In the genomic region with DNA sequence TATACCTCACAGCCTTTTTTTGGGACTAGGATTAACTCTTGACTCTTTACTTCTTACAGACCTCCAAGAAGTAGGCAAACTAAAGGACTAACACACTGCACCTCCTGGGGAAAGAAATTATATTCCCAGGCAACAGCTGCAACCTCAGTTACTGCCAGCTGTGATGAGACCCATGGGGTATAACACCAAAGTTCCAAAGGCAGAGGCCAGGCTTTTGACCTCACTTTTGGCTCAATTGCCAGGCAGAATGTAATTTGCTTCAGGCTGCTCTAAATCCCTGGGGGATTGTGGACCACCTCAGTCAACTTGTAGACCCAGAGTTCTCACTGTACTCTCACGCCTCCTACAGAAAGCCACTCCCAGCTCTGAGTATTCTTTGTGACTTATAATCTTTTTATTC, we compare ENCODE assay signal across 31 mouse cellular contexts. TPM values are rescaled to one million over a fixed set of nuclear protein-coding genes. Genes with fewer than 3 reads are reported as not detected.
DNase-seq lines count a peak whose midpoint lies in the region; ATAC-seq and TF ChIP-seq lines count a peak whose summit lies in the region.
"Had no signal": no experiment of that assay in that cellular context is flagged by ENCODE, and none has a peak within 500 bp of the region (broad histone marks: within the 10 kb centered on the region; RNA-seq: fewer than 3 reads in every experiment).

No protein-coding gene starts in this region.

- H3ac ChIP-seq in C2C12 (ENCODE audit: control insufficient read depth, insufficient read length, low read depth), result no peak overlapping the region

- no peaks in the 10 kb centered on the region for H3K79me2 ChIP-seq in C2C12 (ENCODE audit: control insufficient read depth, insufficient read depth)

- no peak for TF ChIP-seq CTCF in C2C12 (IDR thresholded peaks at IDR 0.05; ENCODE audit: control insufficient read depth, insufficient read depth, insufficient read length)

- no peak overlapping the region for H3K27ac ChIP-seq in heart, embryonic 11.5 days (ENCODE audit: low read depth, low read length)
- H3K27ac ChIP-seq in limb, embryonic 14.5 days (replicated peaks; ENCODE audit: low read depth, low read length), result no peak overlapping the region
- H3K27ac ChIP-seq: embryonic facial prominence, embryonic 12.5 days; forebrain, embryonic 12.5 days; forebrain, embryonic 15.5 days; heart, embryonic 15.5 days; hindbrain, embryonic 10.5 days; hindbrain, embryonic 13.5 days; intestine, embryonic 15.5 days had no signal

- H3K9me3 ChIP-seq in heart, embryonic 11.5 days (replicated peaks; ENCODE audit: control insufficient read depth, low read length), result no peaks in the 10 kb centered on the region
- no peaks in the 10 kb centered on the region for H3K9me3 ChIP-seq in limb, embryonic 14.5 days (ENCODE audit: control insufficient read depth, low read length)
- H3K9me3 ChIP-seq: embryonic facial prominence, embryonic 12.5 days; forebrain, embryonic 12.5 days; forebrain, embryonic 15.5 days; heart, embryonic 12.5 days; heart, embryonic 15.5 days; hindbrain, embryonic 10.5 days; hindbrain, embryonic 13.5 days; intestine, embryonic 15.5 days had no signal

- H3K79me3 ChIP-seq in C2C12 (ENCODE audit: low read depth), result no peaks in the 10 kb centered on the region

- DNase-seq in gastrocnemius, postnatal 10 days, result peak; percentile 4
- DNase-seq in gastrocnemius, adult 18-20 months (ENCODE audit: low spot score), result no peak
- peak; percentile 86 for DNase-seq in heart, adult 11 months
- DNase-seq in limb, embryonic 14.5 days (ENCODE audit: low spot score), result no peak
- DNase-seq in embryo, embryonic 11 days, result no peak
- DNase-seq in testis, postnatal 10 days (ENCODE audit: low spot score), result no peak
- DNase-seq: adrenal gland, adult 2 months; adrenal gland, postnatal 14 days; B cell, adult 2 months; cerebellum, adult 11-12 months; cerebellum, adult 8-10 months; cerebellum, postnatal 10 days; cerebellum, postnatal 36 days; heart, postnatal 36 days; kidney, adult 11 months had no signal

- H3K4me1 ChIP-seq in heart, embryonic 11.5 days (ENCODE audit: control insufficient read depth, insufficient read depth, low read length), result no peaks in the 10 kb centered on the region
- H3K4me1 ChIP-seq in limb, embryonic 14.5 days (ENCODE audit: control insufficient read depth, insufficient read depth, low read length), result no peaks in the 10 kb centered on the region
- H3K4me1 ChIP-seq: embryonic facial prominence, embryonic 12.5 days; forebrain, embryonic 12.5 days; forebrain, embryonic 15.5 days; heart, embryonic 12.5 days; heart, embryonic 15.5 days; hindbrain, embryonic 10.5 days; hindbrain, embryonic 13.5 days; intestine, embryonic 15.5 days had no signal

- H3K4me2 ChIP-seq in heart, embryonic 11.5 days, result no peak overlapping the region
- no peak overlapping the region for H3K4me2 ChIP-seq in limb, embryonic 14.5 days (replicated peaks; ENCODE audit: low read depth, low read length, severe bottlenecking)
- H3K4me2 ChIP-seq: embryonic facial prominence, embryonic 12.5 days; forebrain, embryonic 12.5 days; forebrain, embryonic 15.5 days; heart, embryonic 12.5 days; heart, embryonic 15.5 days; hindbrain, embryonic 13.5 days; intestine, embryonic 15.5 days had no signal

- ATAC-seq in heart, embryonic 11.5 days (replicated peaks; ENCODE audit: insufficient number of reproducible peaks, low FRiP score, low TSS enrichment), result no peak
- ATAC-seq in limb, embryonic 14.5 days (ENCODE audit: low FRiP score, low read depth), result peak; percentile 47; the same call in 1 of the 2 replicates
- ATAC-seq: CD4-positive, CD25-positive, alpha-beta regulatory T cell, adult 4 months; forebrain, embryonic 15.5 days; hindbrain, embryonic 16.5 days; intestine, embryonic 15.5 days had no signal

- H3K27me3 ChIP-seq in heart, embryonic 11.5 days (ENCODE audit: control insufficient read depth, insufficient read depth, low read length), result no peaks in the 10 kb centered on the region
- no peaks in the 10 kb centered on the region for H3K27me3 ChIP-seq in C2C12 (ENCODE audit: control insufficient read depth, insufficient read depth, insufficient read length)
- H3K27me3 ChIP-seq in limb, embryonic 14.5 days (ENCODE audit: control insufficient read depth, insufficient read depth, low read length), result no peaks in the 10 kb centered on the region
- H3K27me3 ChIP-seq: embryonic facial prominence, embryonic 12.5 days; forebrain, embryonic 12.5 days; forebrain, embryonic 15.5 days; heart, embryonic 12.5 days; heart, embryonic 15.5 days; hindbrain, embryonic 13.5 days; intestine, embryonic 15.5 days had no signal

- TF ChIP-seq POLR2A in limb, embryonic 14.5 days (IDR thresholded peaks at IDR 0.05; ENCODE audit: borderline replicate concordance, extremely low read depth, insufficient read depth, insufficient read length), result no peak

- H3K9ac ChIP-seq in heart, embryonic 11.5 days (ENCODE audit: low read depth, low read length), result no peak overlapping the region
- no peak overlapping the region for H3K9ac ChIP-seq in limb, embryonic 14.5 days (ENCODE audit: low read depth, low read length, severe bottlenecking)
- H3K9ac ChIP-seq: embryonic facial prominence, embryonic 12.5 days; forebrain, embryonic 12.5 days; forebrain, embryonic 15.5 days; heart, embryonic 12.5 days; heart, embryonic 15.5 days; hindbrain, embryonic 13.5 days; intestine, embryonic 15.5 days had no signal

- H3K36me3 ChIP-seq in heart, embryonic 11.5 days (ENCODE audit: control insufficient read depth, insufficient read depth, low read length), result no peaks in the 10 kb centered on the region
- no peaks in the 10 kb centered on the region for H3K36me3 ChIP-seq in C2C12 (ENCODE audit: control insufficient read depth, insufficient read depth)
- no peaks in the 10 kb centered on the region for H3K36me3 ChIP-seq in limb, embryonic 14.5 days (ENCODE audit: control insufficient read depth, insufficient read depth, low read length)
- H3K36me3 ChIP-seq: embryonic facial prominence, embryonic 12.5 days; forebrain, embryonic 12.5 days; forebrain, embryonic 15.5 days; heart, embryonic 12.5 days; heart, embryonic 15.5 days; hindbrain, embryonic 10.5 days; hindbrain, embryonic 13.5 days; intestine, embryonic 15.5 days had no signal

- no peak overlapping the region for H3K4me3 ChIP-seq in heart, embryonic 11.5 days (ENCODE audit: low read depth, low read length)
- H3K4me3 ChIP-seq in C2C12 (ENCODE audit: insufficient read depth, poor library complexity, severe bottlenecking), result no peak overlapping the region
- no peak overlapping the region for H3K4me3 ChIP-seq in limb, embryonic 14.5 days (replicated peaks; ENCODE audit: low read length)
- H3K4me3 ChIP-seq: embryonic facial prominence, embryonic 12.5 days; erythroblast, embryonic 14.5 days; forebrain, embryonic 12.5 days; forebrain, embryonic 15.5 days; heart, embryonic 12.5 days; heart, embryonic 15.5 days; hindbrain, embryonic 10.5 days; hindbrain, embryonic 13.5 days; intestine, embryonic 15.5 days had no signal

- WGBS in heart, embryonic 11.5 days (ENCODE audit: insufficient replicate concordance), result 71% methylated on average over 1 of the region's 1 CpGs
- WGBS in limb, embryonic 14.5 days, result 51% methylated on average over 1 of the region's 1 CpGs

TF ChIP-seq in C2C12, 6 proteins besides CTCF, POLR2A, EP300 and RAD21:
- TF ChIP-seq MYOD1 (IDR thresholded peaks at IDR 0.05; ENCODE audit: control insufficient read depth, insufficient read length, low read depth) (peak; percentile 35), USF1 (IDR thresholded peaks at IDR 0.05; ENCODE audit: low read depth) (no peak)

RNA-seq across cellular contexts. Expression of gene Serpinb2, which starts 26.2 kb away (rescaled TPM):
- not detected for total RNA-seq in gastrocnemius, postnatal 10 days (2021)
- total RNA-seq in gastrocnemius, adult 18-20 months (2021), result not detected
- 0.21 and 0.26 TPM in 2 replicates for polyA plus RNA-seq in heart, embryonic 11.5 days (2014; fragmentation: Nextera tagmentation; extraction: Ambion mirVana)
- polyA plus RNA-seq in C2C12 (2012; fragmentation: generic; extraction: Trizol), result 12.6 TPM
- polyA plus RNA-seq in limb, embryonic 14.5 days (2012; rRNA removed), result 0.14 and 1.1 TPM in 2 replicates
- 1.9 and 4.3 TPM in 2 replicates for polyA plus RNA-seq in limb, embryonic 14.5 days (2014; fragmentation: Nextera tagmentation; extraction: Ambion mirVana)
- total RNA-seq: gastrocnemius, adult 8-10 months; MEL had no signal
- polyA plus RNA-seq: adrenal gland, adult 2 months; CD4-positive, CD25-positive, alpha-beta regulatory T cell, adult 4 months; cortical plate, adult 2 months had no signal

RNA-seq across cellular contexts. Expression of gene Serpinb8, which starts 52.4 kb away (rescaled TPM):
- total RNA-seq in gastrocnemius, postnatal 10 days (2021), result 1 to 10 TPM; 3.6 to 5.2 TPM
- 1 to 10 TPM in 1 of 2 experiments, under 1 TPM in 1; 0.55 to 3.5 TPM for total RNA-seq in gastrocnemius, adult 18-20 months (2021)
- 1.5 and 1.6 TPM in 2 replicates for polyA plus RNA-seq in heart, embryonic 11.5 days (2014; fragmentation: Nextera tagmentation; extraction: Ambion mirVana)
- 5.0 TPM for polyA plus RNA-seq in C2C12 (2012; fragmentation: generic; extraction: Trizol)
- polyA plus RNA-seq in limb, embryonic 14.5 days (2012; rRNA removed), result 1.5 and 2.6 TPM in 2 replicates
- polyA plus RNA-seq in limb, embryonic 14.5 days (2014; fragmentation: Nextera tagmentation; extraction: Ambion mirVana), result 5.6 and 8.1 TPM in 2 replicates
- total RNA-seq: MEL had no signal
- polyA plus RNA-seq: CD4-positive, CD25-positive, alpha-beta regulatory T cell, adult 4 months; erythroblast, embryonic 14.5 days had no signal

Comparison
In these comparisons a context has a peak if more than half of its experiments do, and no peak if none do; other contexts are left out.
1. DNase-seq: peak in gastrocnemius, postnatal 10 days (single experiment) and heart, adult 11 months (single experiment); none in gastrocnemius, adult 18-20 months (single experiment), limb, embryonic 14.5 days (single experiment), embryo, embryonic 11 days (single experiment) and testis, postnatal 10 days (single experiment).